Mouse (Mus musculus): ENCODE measurements around the gene Fbxl8. TPM values are rescaled to one million over a fixed set of nuclear protein-coding genes. Genes with fewer than 3 reads are reported as not detected.
A peak's percentile ranks its signal among the peaks of the same experiment; 100 is the strongest.

The Fbxl8 gene
- total and polyA plus RNA-seq, 2 experiments from 2014 or later: 0.85 to 1.4 TPM

DNA sequence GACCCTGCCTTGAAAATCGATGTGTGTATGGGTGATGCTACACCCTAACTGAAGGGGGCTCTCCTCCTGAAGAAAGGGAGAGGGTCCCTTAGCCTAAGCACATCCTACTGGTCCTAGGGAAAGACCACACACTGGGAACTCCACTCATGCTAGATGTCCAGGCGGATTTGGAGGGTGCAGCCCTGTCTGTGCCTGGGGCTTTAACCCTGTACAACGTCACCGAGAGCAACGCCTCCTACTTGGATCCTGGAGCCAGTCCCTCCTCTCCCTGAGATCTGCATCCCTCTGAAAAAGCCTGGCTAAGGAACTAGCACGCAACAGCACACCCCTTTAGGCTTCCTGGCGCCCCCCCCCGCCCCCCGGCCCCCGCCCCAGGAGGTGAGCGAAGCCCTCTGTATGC lies 10.9 kb downstream of the Fbxl8 start:
- Histone ChIP-seq H3K4me1 (ENCODE audit: insufficient read depth) (0 out of 2 replicates have a peak, but pooled peaks cover 4% of the 10 kb centered on the region), H3K9me3 (ENCODE audit: low read length) (no peaks in the 10 kb centered on the region), H3K36me3 (ENCODE audit: insufficient read depth) (peaks cover 7% of the 10 kb centered on the region; the same call in 1 of the 2 replicates), H3K27me3 (ENCODE audit: insufficient read depth, low read length) (peaks cover 54% of the 10 kb centered on the region), H3K27ac (ENCODE audit: low read depth, low read length) (no peak overlapping the region), H3K4me3 (ENCODE audit: low read depth, low read length) (peak overlapping the region; percentile 38), H3K9ac (no peak overlapping the region), H3K4me2 (ENCODE audit: low read depth) (peak overlapping the region; percentile 62)
- ATAC-seq (no peak), DNase-seq (no peak)
- WGBS: 11% methylated on average over 10 of the region's 11 CpGs
- TF ChIP-seq CTCF (IDR thresholded peaks at IDR 0.05; ENCODE audit: low read depth): peak; percentile 14; the same call in 1 of the 2 replicates

DNA sequence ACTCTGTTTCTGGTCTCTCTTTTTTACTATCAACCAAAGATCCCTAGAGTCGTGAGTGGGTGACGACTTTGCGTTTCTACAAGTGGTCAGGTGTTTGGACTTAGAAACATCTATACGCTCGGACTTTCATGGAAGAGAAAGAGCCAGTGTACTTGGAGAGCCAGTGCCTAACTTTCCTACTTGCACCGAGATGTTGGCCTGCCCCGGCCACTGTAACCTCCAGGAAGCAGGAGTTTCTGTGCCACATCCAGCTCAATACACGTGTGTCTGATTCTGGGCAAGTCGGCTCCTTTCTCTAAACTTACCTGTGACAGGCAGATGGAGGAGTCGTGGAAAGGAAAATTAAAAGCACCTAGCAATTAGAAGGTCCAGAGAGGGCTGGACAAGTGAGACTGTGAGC lies 11.4 kb downstream of the Fbxl8 start, which contains the start of gene Nol3:
TSS of gene Nol3 (plus strand) at position 301 of the 400 bp plus-strand sequence.
- H3K27ac ChIP-seq (ENCODE audit: low read depth, low read length): no peak within 1 kb of the TSS
- peaks cover 49% of the 10 kb centered on the region for H3K27me3 ChIP-seq (ENCODE audit: insufficient read depth, low read length)
- H3K9me3 ChIP-seq (ENCODE audit: low read length): no peaks in the 10 kb centered on the region
- H3K9ac ChIP-seq: peak within 1 kb of the TSS; percentile 44
- H3K4me2 ChIP-seq (ENCODE audit: low read depth): peak within 1 kb of the TSS; percentile 62
- TF ChIP-seq CTCF (IDR thresholded peaks at IDR 0.05; ENCODE audit: low read depth): no peak
- DNase-seq (no peak), ATAC-seq (no peak)
- H3K36me3 ChIP-seq (ENCODE audit: insufficient read depth): peaks cover 7% of the 10 kb centered on the region; the same call in 1 of the 2 replicates
- peak within 1 kb of the TSS; percentile 38 for H3K4me3 ChIP-seq (ENCODE audit: low read depth, low read length)
- 0 out of 2 replicates have a peak, but pooled peaks cover 4% of the 10 kb centered on the region for H3K4me1 ChIP-seq (ENCODE audit: insufficient read depth)
- 4% methylated on average over 10 of the region's 10 CpGs for WGBS

GRCm38 (mm10) chr8:105276292-105277120 lies 12.1 kb downstream of the Fbxl8 start:
- peak overlapping the region; percentile 44 for H3K9ac ChIP-seq
- peaks cover 10% of the 10 kb centered on the region for H3K36me3 ChIP-seq (ENCODE audit: insufficient read depth)
- H3K4me2 ChIP-seq (ENCODE audit: low read depth): peak overlapping the region; percentile 62
- no peak overlapping the region for H3K27ac ChIP-seq (ENCODE audit: low read depth, low read length)
- 4% methylated on average over 30 of the region's 30 CpGs for WGBS
- peak; percentile 70 for DNase-seq
- H3K9me3 ChIP-seq (ENCODE audit: low read length): no peaks in the 10 kb centered on the region
- TF ChIP-seq CTCF (IDR thresholded peaks at IDR 0.05; ENCODE audit: low read depth): 0 out of 2 replicates have a peak, but pooled peaks have one; percentile 4
- peak; percentile 69 for ATAC-seq
- H3K4me3 ChIP-seq (ENCODE audit: low read depth, low read length): peak overlapping the region; percentile 38
- H3K27me3 ChIP-seq (ENCODE audit: insufficient read depth, low read length): peaks cover 42% of the 10 kb centered on the region
- 0 out of 2 replicates have a peak, but pooled peaks cover 4% of the 10 kb centered on the region for H3K4me1 ChIP-seq (ENCODE audit: insufficient read depth)

- Histone ChIP-seq H3K36me3 (ENCODE audit: insufficient read depth) (peaks cover 32% of the 10 kb centered on the region), H3K4me1 (ENCODE audit: insufficient read depth) (0 out of 2 replicates have a peak, but pooled peaks cover 4% of the 10 kb centered on the region), H3K9ac (peak overlapping the region; percentile 31; the same call in 1 of the 2 replicates), H3K27me3 (ENCODE audit: insufficient read depth, low read length) (peaks cover 29% of the 10 kb centered on the region), H3K27ac (ENCODE audit: low read depth, low read length) (no peak overlapping the region), H3K9me3 (ENCODE audit: low read length) (no peaks in the 10 kb centered on the region), H3K4me2 (ENCODE audit: low read depth) (peak overlapping the region; percentile 50), H3K4me3 (ENCODE audit: low read depth, low read length) (peak overlapping the region; percentile 19)
- DNase-seq (peak; percentile 75), ATAC-seq (peak; percentile 56)
- 3% methylated on average over 28 of the region's 28 CpGs for WGBS
- peak; percentile 57 for TF ChIP-seq CTCF (IDR thresholded peaks at IDR 0.05; ENCODE audit: low read depth)
These were observed 14.5 kb downstream of the Fbxl8 start for GRCm38 (mm10) chr8:105278911-105279334.

DNA sequence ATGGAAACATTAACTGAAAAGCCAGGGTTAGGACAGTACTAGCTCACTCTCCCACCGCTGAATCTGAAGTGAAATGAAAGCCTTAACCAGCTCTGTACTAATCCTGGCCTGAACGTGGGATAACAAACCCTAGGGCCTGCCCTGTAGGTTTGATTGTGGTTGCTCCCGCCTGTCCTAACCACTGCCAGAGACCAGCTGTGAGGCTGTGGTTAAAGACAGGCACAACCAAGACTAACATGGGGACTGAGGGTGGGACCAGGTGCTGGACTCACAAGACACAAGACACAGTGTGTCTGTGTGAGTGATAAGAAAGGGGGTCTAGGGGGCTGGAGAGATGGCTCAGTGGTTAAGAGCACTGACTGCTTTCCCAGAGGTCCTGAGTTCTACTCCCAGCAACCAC lies 16.1 kb downstream of the Fbxl8 start:
- no peak for DNase-seq
- ATAC-seq: no peak
- no peak overlapping the region for H3K27ac ChIP-seq (ENCODE audit: low read depth, low read length)
- no peak for TF ChIP-seq CTCF (IDR thresholded peaks at IDR 0.05; ENCODE audit: low read depth)
- H3K9ac ChIP-seq: no peak overlapping the region
- no peak overlapping the region for H3K4me2 ChIP-seq (ENCODE audit: low read depth)
- H3K9me3 ChIP-seq (ENCODE audit: low read length): no peaks in the 10 kb centered on the region
- H3K36me3 ChIP-seq (ENCODE audit: insufficient read depth): peaks cover 42% of the 10 kb centered on the region
- WGBS: 71% methylated on average over 3 of the region's 3 CpGs
- peaks cover 4% of the 10 kb centered on the region; the same call in 1 of the 2 replicates for H3K4me1 ChIP-seq (ENCODE audit: insufficient read depth)
- H3K27me3 ChIP-seq (ENCODE audit: insufficient read depth, low read length): peaks cover 14% of the 10 kb centered on the region
- H3K4me3 ChIP-seq (ENCODE audit: low read depth, low read length): no peak overlapping the region

- no peak for DNase-seq
- peaks cover 42% of the 10 kb centered on the region for H3K36me3 ChIP-seq (ENCODE audit: insufficient read depth)
- H3K4me3 ChIP-seq (ENCODE audit: low read depth, low read length): no peak overlapping the region
- 92% methylated on average over 12 of the region's 12 CpGs for WGBS
- no peak overlapping the region for H3K9ac ChIP-seq
- no peaks in the 10 kb centered on the region for H3K9me3 ChIP-seq (ENCODE audit: low read length)
- H3K4me2 ChIP-seq (ENCODE audit: low read depth): no peak overlapping the region
- H3K27ac ChIP-seq (ENCODE audit: low read depth, low read length): no peak overlapping the region
- ATAC-seq: no peak
- TF ChIP-seq CTCF (IDR thresholded peaks at IDR 0.05; ENCODE audit: low read depth): no peak
- peaks cover 13% of the 10 kb centered on the region for H3K27me3 ChIP-seq (ENCODE audit: insufficient read depth, low read length)
- peaks cover 9% of the 10 kb centered on the region; the same call in 1 of the 2 replicates for H3K4me1 ChIP-seq (ENCODE audit: insufficient read depth)
These were observed 17.4 kb downstream of the Fbxl8 start for GRCm38 (mm10) chr8:105281821-105282220.

DNA sequence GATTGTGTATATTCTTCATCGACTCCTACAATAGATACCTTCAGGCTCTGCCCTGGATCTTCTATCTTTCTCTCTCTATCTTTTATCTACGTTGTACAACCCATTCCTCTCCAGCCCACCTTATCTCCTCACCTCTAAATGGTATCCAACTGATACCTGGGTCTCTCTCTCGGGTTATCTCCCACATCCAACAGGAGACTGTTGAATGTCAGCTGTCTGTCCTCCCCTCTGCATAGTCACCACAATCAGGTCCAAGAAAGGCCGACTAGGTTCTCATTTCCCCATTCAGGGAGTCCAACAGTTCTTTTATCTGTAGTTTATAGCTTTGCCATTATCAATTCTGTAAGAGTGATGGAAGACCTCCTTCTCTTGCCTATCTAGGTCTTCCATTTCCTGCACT lies 17.8 kb downstream of the Fbxl8 start:
- DNase-seq (no peak), ATAC-seq (no peak)
- WGBS: 85% methylated on average over 4 of the region's 4 CpGs
- Histone ChIP-seq H3K9me3 (ENCODE audit: low read length) (no peaks in the 10 kb centered on the region), H3K27me3 (ENCODE audit: insufficient read depth, low read length) (peaks cover 9% of the 10 kb centered on the region), H3K4me3 (ENCODE audit: low read depth, low read length) (no peak overlapping the region), H3K36me3 (ENCODE audit: insufficient read depth) (peaks cover 42% of the 10 kb centered on the region), H3K4me2 (ENCODE audit: low read depth) (no peak overlapping the region), H3K4me1 (ENCODE audit: insufficient read depth) (peaks cover 13% of the 10 kb centered on the region; the same call in 1 of the 2 replicates), H3K9ac (no peak overlapping the region), H3K27ac (ENCODE audit: low read depth, low read length) (no peak overlapping the region)
- TF ChIP-seq CTCF (IDR thresholded peaks at IDR 0.05; ENCODE audit: low read depth): no peak
